Mouse (Mus musculus): ENCODE measurements around the gene Fam57b.
"Not testable (repeated sequence)": the region's sequence is repeated elsewhere in the genome, so short reads cannot be mapped to it uniquely, and the experiment has no call there.

DNA sequence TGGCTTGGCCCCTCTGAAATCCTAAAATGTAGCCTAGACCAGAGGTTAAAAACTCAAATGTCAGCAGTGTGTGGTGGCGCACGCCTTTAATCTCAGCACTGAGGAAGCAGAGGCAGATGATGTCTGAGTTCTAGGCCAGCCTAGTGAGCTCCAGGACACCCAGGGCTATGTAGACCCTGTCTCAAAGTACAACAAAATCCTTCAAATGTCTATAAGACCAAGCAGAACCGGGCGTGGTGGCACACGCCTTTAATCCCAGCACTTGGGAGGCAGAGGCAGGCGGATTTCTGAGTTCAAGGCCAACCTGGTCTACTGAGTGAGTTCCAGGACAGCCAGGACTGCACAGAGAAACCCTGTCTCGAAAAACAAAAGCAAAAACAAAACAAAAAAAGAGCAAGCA is 18.4 kb upstream of the Fam57b start:
- TF ChIP-seq CTCF (conservative IDR thresholded peaks at IDR 0.05; ENCODE audit: low read length); POU5F1 (IDR thresholded peaks at IDR 0.05; ENCODE audit: borderline replicate concordance, low read length): not testable (repeated sequence)

All from E14TG2a.4 (cell line).